Mouse (Mus musculus) spleen, adult 2 months (tissue): Measurements from ENCODE around the gene Fbxo31. TPM values are rescaled to one million over a fixed set of nuclear protein-coding genes. Genes with fewer than 3 reads are reported as not detected.
A peak's percentile ranks its signal among the peaks of the same experiment; 100 is the strongest.

ENCODE experiments used
- DNase-seq, 2 experiments: peaks; one replicate each; pipeline versions ENCODE4 v3.0.0 to v3.0.0-alpha.2; 2012 to 2021; ENCODE audit warnings: low spot score in 2 of 2, low read depth in 1 of 2
- H3K27ac ChIP-seq: fragments of 200-500 bp; 2 replicates; pipeline ENCODE4 v1.5.1; 2012; ENCODE audit warnings: low read length, inconsistent platforms; ENCODE audit not compliant: insufficient read depth
- H3K27me3 ChIP-seq: fragments of 200-500 bp; 2 replicates; pipeline ENCODE4 v1.6.1; 2012; ENCODE audit warnings: mild to moderate bottlenecking, moderate library complexity, low read length, inconsistent platforms; ENCODE audit not compliant: control insufficient read depth, insufficient read depth
- H3K36me3 ChIP-seq: fragments of 200-500 bp; 2 replicates; pipeline ENCODE4 v1.6.1; 2012; ENCODE audit warnings: mild to moderate bottlenecking, low read length, inconsistent platforms; ENCODE audit not compliant: control insufficient read depth, insufficient read depth
- H3K4me1 ChIP-seq: fragments of 200-500 bp; 2 replicates; pipeline ENCODE4 v1.6.1; 2011; ENCODE audit warnings: inconsistent platforms; ENCODE audit not compliant: control insufficient read depth, insufficient read depth, insufficient read length
- H3K4me3 ChIP-seq: fragments of 200-500 bp; 2 replicates; pipeline ENCODE4 v1.5.1; 2011; ENCODE audit warnings: mild to moderate bottlenecking, inconsistent platforms; ENCODE audit not compliant: insufficient read depth, insufficient read length; ENCODE audit errors: extremely low read depth
- CTCF ChIP-seq: fragments of 200-500 bp; IDR thresholded peaks from 2 replicates; pipeline ENCODE4 v1.5.1; 2011; ENCODE audit warnings: mild to moderate bottlenecking, inconsistent platforms; ENCODE audit not compliant: insufficient read depth, insufficient read length, insufficient replicate concordance; ENCODE audit errors: extremely low read depth
- POLR2A ChIP-seq: fragments of 200-500 bp; IDR thresholded peaks from 2 replicates; pipeline ENCODE4 v1.6.1; 2011; ENCODE audit warnings: low read depth, low read length, inconsistent platforms
- WGBS: fragments of 180-500 bp; shearing (Covaris S2); methylation state at CpG from one replicate; pipeline ENCODE4 v1.1.7; 2018; 5-methylcytosine and 5-hydroxymethylcytosine counted together
- polyA plus RNA-seq: library from polyadenylated mRNA; depleted of rRNA; stranded (reverse); fragments of >200 nt; gene quantifications from 2 replicates; pipeline ENCODE4 v1.2.3, GENCODE M21; 2012

Fbxo31 gene
- polyA plus RNA-seq, 1 experiment = 22.5 TPM

DNA sequence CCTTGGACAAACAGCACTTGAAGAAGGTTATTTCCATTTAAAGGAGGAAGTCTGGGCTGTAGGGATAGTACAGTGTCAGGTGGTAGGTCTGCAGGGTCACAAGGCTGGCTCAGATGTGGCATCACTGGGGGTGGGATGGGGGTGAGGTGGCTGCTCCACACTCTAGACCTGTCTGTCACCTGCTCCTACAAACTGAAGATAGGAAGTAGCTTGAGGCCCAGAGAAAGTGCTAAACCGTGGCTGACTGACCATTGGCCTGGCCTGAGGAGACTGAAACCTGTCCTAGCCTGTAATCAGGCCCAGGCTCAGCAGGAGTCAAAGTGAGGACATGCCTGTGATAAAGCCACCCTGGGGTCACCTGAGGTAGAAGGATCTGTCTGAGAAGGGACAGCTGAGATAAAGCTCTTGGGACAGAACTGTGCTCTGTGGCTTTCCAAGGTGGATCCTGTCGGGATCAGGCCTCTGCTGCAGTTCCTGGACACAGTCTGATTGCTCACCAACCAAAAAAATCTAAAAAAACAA is 10.7 kb upstream of the Fbxo31 start:
- peak overlapping the region; percentile 3; the same call in 1 of the 2 replicates for H3K27ac ChIP-seq
- H3K36me3 ChIP-seq = peaks cover 7% of the 10 kb centered on the region
- H3K27me3 ChIP-seq = no peaks in the 10 kb centered on the region
- peaks cover 9% of the 10 kb centered on the region; the same call in 1 of the 2 replicates for H3K4me1 ChIP-seq
- TF ChIP-seq CTCF (no peak), POLR2A (no peak)
- no peak for DNase-seq
- no peak overlapping the region for H3K4me3 ChIP-seq
- WGBS = 82% methylated on average over 2 of the region's 2 CpGs

DNA sequence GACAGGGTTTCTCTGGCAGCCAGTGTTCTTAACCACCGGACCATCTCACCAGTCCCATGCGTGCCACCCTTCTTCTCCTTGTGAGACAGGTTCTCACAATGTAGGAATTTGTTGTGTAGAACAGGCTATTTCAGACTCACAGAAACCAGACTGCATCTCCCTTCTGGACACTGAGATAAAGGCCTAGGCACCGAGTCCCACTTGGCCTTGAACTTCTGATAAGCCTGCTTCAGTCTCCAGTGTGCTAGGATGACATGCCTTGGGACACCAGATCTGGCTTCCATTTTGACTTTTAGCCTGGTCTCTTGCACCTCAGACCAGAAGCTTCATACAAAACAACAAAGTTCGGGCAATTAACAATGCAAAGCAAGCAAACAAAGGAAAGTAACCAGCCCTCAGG is 10.1 kb upstream of the Fbxo31 start:
- Histone ChIP-seq H3K4me3 (no peak overlapping the region), H3K27me3 (no peaks in the 10 kb centered on the region), H3K4me1 (peaks cover 9% of the 10 kb centered on the region; the same call in 1 of the 2 replicates), H3K27ac (no peak overlapping the region), H3K36me3 (peaks cover 2% of the 10 kb centered on the region; the same call in 1 of the 2 replicates)
- TF ChIP-seq POLR2A (no peak), CTCF (no peak)
- WGBS = 80% methylated on average over 4 of the region's 4 CpGs
- no peak for DNase-seq

DNA sequence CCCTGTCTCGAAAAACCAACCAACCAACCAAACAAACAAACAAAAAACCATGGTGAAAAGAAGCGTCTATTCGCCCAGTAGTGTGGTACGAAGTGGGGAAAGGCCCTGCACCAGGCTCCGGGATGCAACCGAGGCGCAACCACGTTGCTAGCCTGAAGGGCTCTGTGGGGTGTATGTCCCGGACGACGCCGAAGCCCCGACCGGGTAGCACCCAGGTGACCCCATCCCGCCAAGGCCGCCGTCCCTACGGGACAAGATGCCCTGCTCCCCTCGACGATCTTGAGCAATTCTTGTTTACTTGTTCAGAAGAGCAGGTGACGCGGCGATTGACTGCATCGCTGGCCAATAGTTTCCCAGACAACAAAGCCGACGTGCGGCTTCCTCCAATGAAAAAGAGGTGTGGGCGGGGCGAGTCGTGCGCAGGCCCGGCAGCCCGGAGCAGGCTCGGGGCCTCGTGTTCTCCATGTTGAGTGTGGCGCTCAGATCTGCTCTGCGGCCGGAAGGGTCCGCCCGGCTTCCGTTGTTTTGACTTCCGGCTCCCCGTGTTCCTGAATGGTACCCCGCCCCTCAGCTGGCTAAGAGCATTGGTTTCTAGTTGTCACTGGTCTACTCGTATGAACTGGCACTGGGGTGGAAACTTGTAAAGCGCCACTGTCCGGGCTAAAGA is 6.7 kb upstream of the Fbxo31 start:
- no peaks in the 10 kb centered on the region for H3K36me3 ChIP-seq
- WGBS = 1% methylated on average over 47 of the region's 47 CpGs

DNA sequence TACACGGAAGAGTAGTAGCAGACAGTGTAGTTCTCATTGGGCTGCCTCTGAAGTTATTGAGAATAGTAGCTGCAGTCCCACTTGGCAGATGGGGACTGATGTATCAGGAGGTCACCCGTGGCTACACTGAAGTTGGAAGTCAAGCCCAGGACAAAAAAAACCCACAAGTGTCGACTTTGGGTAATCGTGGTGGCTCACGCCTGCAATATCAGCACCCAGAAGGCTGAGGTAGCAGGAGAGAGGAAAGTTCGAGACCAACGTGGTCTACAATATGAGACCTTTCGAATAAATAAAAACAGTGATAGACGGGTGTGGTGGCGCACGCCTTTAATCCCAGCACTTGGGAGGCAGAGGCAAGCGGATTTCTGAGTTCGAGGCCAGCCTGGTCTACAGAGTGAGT is 6.1 kb upstream of the Fbxo31 start:
- H3K36me3 ChIP-seq = no peaks in the 10 kb centered on the region
- TF ChIP-seq POLR2A (no peak), CTCF (no peak)
- no peak overlapping the region; the same call in 1 of the 2 replicates for H3K4me3 ChIP-seq
- peak overlapping the region; percentile 90; the same call in 1 of the 2 replicates for H3K27ac ChIP-seq
- no peaks in the 10 kb centered on the region; the same call in 1 of the 2 replicates for H3K4me1 ChIP-seq
- 38% methylated on average over 13 of the region's 13 CpGs for WGBS
- H3K27me3 ChIP-seq = no peaks in the 10 kb centered on the region
- no peak for DNase-seq

More for the DNA sequence above, 6.7 kb upstream of the Fbxo31 start:
- H3K4me3 ChIP-seq = peak overlapping the region; percentile 72
- peak; percentile 94 for TF ChIP-seq POLR2A
- no peak for TF ChIP-seq CTCF
- H3K27ac ChIP-seq = peak overlapping the region; percentile 90
- no peaks in the 10 kb centered on the region for H3K27me3 ChIP-seq
- H3K4me1 ChIP-seq = no peaks in the 10 kb centered on the region; the same call in 1 of the 2 replicates
- DNase-seq = peak; percentile 99 to 100

DNA sequence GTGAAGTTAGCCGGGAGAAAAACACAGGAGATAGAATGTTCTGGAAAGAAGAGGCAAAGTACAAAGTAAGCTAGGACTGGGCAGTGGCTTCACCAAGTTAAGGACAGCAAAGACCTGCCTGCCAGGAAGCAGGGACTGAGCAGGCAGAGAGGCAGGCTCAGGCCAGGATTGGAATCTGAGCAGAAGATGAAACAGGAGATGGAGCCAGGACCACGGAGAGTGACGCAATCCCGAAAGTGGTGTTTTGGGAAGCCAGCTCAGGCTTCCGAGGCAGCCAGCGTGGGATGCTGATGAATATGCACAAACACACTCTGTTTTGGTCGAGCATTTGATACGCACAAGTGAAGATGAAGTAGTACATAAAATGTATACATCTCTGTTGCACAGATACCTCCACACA is 5.0 kb upstream of the Fbxo31 start:
- WGBS = 71% methylated on average over 8 of the region's 8 CpGs
- DNase-seq = no peak
- H3K4me3 ChIP-seq = no peak overlapping the region

DNA sequence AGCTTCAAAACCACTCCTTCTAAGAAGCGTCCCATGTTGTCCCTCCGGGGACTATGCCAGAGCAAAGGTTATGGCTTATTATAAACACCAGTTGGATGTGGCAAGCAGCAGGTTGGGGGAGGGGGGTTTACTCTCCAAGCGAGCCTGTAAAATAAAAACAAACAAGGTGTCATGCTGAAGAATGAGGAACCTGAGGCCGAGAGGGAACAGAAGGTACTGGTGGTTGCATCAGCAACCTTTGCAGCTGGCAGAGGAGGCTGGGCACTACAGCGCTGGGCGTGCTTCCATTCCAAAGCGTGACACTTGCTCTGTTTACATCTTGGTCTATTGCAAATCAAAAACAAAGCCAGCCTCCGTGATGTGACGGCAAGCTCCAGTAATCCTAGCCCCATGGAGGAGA is 1.9 kb upstream of the Fbxo31 start:
- H3K27ac ChIP-seq = peak overlapping the region; percentile 0; the same call in 1 of the 2 replicates
- no peak overlapping the region for H3K4me3 ChIP-seq
- H3K36me3 ChIP-seq = no peaks in the 10 kb centered on the region
- no peak for DNase-seq
- H3K4me1 ChIP-seq = peaks cover 10% of the 10 kb centered on the region; the same call in 1 of the 2 replicates
- no peak for TF ChIP-seq POLR2A
- no peak for TF ChIP-seq CTCF
- no peaks in the 10 kb centered on the region for H3K27me3 ChIP-seq
- WGBS = 32% methylated on average over 9 of the region's 9 CpGs

More for the DNA sequence above, 5.0 kb upstream of the Fbxo31 start:
- no peaks in the 10 kb centered on the region for H3K36me3 ChIP-seq
- no peak overlapping the region for H3K27ac ChIP-seq
- H3K4me1 ChIP-seq = no peaks in the 10 kb centered on the region; the same call in 1 of the 2 replicates
- H3K27me3 ChIP-seq = no peaks in the 10 kb centered on the region
- TF ChIP-seq CTCF (no peak), POLR2A (no peak)
